Mouse (Mus musculus) layer of hippocampus, adult 9-10 months (tissue): ENCODE data around the gene Unc93b1.
"Not testable (repeated sequence)": the region's sequence is repeated elsewhere in the genome, so short reads cannot be mapped to it uniquely, and the experiment has no call there.

ENCODE experiments used
- DNase-seq: peaks from one replicate; pipeline ENCODE4 v3.0.0; 2022; ENCODE audit warnings: low spot score

Gene Unc93b1

DNA sequence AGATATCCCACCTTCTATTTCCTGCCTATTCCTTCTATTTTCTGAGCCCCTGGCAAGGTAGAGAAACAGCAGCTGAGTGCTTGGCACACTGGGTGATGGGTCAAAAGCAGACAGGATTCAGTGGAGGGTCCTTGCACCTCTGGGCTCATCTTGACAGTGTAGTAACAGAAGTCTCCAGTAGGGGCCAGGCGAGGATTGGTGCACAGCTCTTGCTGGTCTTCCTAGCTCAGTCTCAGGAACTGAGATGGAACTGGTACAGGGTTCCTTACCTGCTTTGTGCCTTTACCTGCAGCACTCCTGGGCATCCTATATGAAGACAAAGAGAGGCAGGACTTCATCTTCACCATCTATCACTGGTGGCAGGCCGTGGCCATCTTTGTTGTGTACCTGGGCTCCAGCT lies 11.7 kb downstream of the Unc93b1 start:
- DNase-seq: peak; percentile 53

DNA sequence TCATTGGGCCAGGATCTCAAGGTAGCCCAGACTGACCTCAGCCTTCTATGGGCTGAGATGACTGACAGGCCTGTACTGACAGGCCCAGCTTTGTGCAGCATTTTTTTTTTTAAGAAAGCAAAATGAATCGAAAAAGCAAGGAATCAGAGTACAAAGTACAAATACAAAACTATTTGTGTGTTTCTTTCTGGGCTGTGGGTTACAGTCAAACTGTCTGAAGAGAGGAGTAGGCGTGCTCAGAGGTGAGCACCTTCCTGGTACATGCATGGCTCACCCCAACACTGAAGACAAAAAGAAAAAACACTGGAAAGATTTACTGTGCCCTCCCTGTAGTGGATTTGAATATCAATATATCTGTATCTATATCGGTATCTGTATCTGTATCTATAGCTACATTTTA lies 12.8 kb downstream of the Unc93b1 start:
- no peak for DNase-seq

DNA sequence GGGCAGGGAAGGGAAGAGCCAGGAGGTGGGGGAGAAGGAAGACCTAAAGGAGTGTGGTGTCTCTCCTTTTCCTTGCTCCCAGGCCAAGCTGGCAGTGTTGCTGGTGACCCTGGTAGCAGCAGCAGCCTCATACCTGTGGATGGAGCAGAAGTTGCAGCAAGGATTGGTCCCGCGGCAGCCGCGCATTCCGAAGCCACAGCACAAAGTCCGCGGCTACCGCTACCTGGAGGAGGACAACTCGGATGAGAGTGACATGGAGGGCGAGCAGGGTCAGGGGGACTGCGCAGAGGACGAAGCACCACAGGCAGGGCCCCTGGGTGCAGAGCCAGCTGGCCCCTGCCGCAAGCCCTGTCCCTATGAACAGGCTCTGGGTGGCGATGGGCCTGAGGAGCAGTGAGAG lies 13.6 kb downstream of the Unc93b1 start:
- DNase-seq: no peak

DNA sequence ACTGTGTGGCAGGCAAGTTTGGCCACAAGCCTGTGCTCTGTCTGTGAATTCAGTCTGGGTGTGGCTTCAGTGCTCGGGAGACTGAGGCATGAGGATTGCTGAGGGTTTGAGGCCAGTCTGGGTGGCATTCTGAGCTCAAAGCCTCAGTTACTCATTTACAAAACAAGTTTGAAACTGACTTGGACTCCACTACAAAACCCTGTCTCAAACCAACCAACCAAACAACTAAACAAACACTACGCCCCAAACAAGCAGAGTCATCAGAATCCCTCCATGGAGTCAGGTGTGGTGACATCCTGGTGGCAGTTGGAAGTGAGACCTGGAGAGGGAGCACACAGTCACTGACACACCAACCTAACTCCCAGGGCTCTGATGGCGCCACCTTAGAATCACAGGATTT lies 15.3 kb downstream of the Unc93b1 start:
- DNase-seq: no peak

DNA sequence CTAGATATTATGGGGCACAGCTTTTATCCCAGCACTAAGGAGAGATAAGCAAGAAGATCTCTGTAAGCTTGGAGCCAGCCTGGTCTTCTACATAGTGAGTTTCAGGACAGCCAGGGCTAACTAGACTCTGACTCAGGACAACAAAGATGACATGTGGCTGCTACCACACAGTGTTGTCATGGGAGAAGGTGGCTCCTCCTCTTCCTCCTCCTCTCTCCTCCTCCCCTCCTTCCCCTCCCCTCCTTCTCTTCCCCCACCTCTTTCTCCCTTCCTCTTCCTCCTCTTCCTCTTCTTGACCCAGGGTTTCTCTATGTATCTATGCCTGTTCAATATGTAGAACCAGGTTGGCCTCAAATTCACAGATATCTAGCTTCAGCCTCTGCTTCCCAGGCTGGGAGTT lies 16.5 kb downstream of the Unc93b1 start:
- no peak for DNase-seq

DNA sequence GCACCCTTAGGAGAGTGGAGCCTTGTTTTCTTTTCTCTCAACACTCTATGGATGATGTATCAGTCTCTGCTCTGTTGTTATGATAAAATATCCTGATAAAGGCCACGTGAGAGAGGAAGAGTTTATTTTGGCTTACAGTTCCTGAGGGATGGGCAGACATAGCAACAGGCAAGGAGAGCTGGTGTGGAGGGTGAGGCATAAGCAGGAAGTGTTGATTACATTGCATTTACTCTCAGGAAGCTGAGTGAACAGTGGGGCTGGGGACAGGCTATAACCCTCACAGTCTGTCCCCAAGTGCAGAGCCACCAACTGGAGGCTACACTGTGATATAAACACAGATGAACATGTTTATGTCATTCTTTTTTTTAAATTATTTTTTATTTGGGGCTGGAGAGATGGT lies 17.1 kb downstream of the Unc93b1 start:
- no peak for DNase-seq

DNA sequence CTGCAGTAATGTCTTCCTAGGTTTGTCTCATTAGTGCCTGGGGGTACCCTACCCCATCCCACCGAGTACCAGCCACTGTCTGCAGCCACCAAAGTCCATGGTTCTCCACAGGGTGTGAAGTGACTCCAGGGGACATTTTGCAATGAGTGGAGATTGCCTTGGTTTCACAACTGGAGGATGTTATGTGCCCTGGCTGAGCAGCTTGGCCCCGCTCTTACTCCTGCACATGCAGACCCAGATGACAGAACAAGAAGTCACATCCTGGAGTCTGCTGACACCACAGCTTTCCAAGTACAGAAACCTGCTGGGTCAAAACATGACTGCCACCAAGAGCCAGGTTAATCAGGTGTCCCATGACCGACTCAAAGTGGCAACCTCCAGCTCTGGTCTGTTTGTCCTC lies 20.0 kb downstream of the Unc93b1 start:
- no peak for DNase-seq

DNA sequence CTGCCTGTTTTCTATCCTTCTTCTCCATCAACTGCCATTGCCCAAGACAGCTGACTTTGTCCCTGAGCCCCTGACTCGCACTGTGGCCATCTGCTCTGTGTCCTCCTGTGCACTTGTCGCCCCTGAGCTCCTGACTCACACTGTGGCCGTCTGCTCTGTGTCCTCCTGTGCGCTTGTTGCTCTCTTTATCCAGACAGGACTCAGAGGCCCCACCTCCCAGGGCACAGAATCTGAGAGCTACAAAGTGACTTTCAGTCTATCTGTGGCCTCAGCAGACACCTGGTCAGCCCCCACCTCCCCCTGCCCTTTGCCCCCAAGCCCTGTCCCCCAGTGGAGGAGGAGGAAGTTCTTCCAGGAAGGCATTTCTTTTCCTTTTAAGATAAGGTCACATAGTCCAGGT lies 20.8 kb downstream of the Unc93b1 start:
- DNase-seq: no peak

DNA sequence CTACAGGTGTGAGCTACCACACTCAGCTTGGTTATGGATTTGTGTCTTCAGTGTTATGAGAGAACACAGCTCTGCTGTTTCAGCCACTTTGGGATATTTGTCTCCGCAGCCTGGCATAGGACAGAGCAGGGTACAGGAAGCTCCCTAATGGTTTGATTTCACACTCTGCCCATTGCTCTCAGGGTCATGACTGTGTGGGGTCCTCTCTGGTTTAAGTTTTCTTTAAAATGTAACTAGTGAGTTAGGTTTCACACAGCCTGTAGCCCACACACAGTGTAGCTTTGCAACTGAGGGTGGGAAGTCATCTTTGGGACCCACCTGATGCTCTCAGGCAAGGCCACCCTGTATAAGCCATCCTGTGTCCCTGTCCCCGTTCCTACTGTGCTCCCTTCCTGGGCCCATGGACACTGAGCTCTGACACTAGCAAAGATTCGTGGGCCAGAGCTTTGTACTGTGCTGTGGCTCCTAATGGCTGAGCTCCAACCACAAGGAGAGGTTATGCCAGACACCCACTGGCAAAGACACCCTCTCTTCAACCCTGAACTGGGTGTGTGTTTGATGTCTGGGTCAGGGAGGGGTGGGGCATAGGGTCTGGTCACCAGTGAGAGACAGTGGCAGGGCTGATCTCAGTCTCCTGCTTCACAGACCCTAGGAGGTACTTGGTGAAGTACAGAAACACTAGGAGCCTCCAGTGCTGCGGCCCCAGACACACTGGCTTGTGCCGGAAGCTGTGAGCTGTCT lies 22.5 kb downstream of the Unc93b1 start:
- DNase-seq: not testable (repeated sequence)

DNA sequence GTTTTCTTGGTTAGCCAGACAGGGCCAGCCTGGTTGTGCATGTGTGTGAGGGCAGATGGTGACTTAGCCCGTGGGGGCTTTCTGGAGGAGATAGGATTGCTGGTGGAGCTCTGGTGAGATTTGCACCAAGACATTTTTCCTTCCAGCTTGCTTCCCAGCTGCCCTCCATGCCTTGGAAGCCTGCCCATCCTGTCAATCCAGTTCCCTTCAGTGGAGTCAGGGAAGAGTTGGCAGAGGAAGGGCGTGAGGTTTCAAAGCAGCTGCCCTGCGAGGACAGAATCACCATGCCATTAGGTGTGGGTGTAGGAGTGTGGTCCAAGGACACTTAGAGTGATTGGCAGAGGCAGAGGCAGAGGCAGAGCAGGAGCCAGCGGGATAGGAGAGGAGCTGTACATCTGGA lies 23.5 kb downstream of the Unc93b1 start, which contains the start of gene Aldh3b3:
TSS of gene Aldh3b3 (plus strand) at position 176 of the 400 bp plus-strand sequence.
- DNase-seq: no peak

DNA sequence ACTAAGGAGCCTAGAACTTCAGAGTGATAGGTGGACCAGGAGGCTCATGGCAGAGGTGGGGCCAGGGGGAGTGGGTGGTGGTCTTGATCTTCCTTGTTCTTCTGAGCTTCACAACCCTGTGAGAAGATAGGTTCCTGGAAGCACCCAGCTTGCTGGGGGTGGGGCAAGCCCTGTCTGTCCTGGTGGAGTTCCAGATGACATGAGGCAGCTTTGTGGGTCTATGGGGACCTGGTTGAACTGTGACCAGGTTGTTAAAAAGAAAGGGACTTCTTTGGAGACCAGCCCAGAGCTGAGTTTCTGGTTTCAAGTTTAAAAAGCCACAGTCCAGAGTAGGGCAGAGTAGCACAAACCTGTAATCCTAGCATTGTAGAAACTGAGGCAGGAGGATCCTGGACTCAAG lies 24.0 kb downstream of the Unc93b1 start:
- DNase-seq: no peak

DNA sequence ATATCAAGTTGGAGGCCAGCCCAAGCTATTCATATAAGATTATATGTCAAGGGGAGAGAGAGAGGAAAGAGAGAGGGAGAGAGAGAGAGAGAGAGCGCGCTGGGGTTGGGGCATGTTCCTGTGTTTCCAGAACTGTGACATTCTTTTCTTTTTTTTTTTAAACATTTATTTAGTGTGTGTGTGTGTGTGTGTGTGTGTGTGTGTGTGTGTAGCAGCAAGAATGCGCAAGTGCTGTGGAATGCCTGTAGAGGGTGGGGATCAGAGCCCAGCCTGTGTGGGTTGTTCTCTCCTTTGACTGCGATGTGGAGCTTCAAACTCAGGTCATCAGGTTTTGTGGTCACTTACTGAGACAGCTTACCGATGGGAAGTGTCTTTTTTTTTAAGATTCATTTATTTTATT lies 25.2 kb downstream of the Unc93b1 start:
- no peak for DNase-seq

DNA sequence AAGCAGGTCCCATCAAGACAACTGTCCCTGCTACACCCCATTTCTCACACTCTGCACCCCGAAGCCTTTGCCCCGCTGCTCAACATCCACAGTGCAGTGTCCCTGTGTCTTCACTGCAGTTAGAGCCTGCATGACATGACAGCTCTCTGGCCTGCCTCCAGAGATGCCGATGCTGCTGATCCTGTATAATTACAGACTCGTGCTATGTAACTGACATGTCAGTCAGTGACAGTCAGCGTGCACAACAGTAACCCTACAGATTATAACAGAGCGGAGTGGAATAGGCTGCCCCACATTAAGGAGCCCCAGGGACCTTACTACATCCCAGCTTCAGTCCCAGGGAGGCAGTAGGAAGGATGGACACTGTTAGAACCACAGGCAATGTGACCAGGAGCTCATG lies 26.8 kb downstream of the Unc93b1 start:
- DNase-seq: not testable (repeated sequence)

DNA sequence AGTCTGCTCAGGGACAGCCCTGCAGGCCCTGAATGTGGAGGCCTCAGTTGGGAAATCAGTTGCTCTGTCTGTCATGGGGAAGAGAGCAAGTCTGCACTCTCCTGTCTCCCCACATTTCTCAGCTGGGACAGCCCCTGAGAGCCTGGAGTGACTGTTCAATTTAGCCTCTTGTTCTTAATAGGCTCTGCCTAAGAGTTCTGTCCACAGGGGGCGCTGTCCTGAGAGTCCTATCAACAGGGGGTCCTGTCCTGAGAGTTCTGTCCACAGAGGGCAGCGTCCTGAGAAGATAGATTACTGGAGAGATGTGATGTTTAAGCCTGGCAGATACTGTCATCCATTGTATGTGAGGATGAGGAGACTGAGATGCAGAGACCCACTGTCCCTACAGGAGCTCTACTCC lies 27.5 kb downstream of the Unc93b1 start:
- DNase-seq: no peak

DNA sequence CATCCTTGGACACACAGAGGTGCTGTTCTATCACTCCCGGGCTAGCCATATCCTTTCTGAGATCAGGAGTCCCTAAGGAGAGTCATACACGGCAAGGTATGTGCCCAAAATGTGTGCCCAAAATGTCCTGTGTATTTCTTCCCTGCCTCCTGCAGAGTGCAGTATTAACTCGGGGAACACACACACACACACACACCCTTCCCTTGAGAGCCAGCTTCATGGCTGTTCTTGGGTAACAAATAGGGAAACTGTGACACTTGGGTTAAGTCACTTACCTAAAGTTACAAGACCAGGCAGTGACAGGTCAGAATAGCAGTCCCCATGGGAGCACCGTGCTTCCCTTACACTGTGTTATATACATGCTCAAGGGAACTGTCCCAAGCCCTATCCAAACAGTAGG lies 29.0 kb downstream of the Unc93b1 start:
- no peak for DNase-seq

DNA sequence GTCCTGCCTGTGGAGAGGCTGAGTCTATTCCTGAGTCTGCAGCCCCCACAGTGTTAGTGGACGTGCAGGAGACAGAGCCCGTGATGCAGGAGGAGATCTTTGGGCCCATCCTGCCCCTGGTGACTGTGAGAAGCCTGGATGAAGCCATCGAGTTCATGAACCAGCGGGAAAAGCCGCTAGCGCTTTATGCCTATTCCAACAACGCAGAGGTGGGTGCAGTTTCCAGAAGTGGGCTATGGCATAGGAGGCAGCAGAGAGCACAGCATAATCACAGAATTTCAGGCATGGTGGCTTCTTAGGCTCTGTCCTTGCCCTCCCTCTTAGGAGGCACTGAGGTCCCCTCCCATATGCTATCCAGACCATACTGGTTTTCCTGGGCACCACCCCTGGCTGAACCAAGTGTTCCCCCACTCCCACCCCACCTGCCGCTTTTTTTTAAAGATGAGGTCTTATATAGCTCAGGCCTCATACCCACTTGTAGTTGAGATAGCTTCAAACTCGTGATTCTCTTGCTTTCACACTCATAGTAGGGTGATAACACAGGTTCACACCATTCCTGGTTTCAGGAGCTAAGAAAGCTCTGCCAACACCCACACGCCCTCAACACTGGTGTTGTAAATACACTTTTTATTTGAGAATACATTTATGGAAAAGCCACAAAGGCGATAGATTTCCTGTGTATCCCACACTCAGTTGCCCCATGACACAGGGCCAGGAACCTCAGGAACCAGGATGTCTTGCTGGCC lies 31.5 kb downstream of the Unc93b1 start:
- DNase-seq: no peak

DNA sequence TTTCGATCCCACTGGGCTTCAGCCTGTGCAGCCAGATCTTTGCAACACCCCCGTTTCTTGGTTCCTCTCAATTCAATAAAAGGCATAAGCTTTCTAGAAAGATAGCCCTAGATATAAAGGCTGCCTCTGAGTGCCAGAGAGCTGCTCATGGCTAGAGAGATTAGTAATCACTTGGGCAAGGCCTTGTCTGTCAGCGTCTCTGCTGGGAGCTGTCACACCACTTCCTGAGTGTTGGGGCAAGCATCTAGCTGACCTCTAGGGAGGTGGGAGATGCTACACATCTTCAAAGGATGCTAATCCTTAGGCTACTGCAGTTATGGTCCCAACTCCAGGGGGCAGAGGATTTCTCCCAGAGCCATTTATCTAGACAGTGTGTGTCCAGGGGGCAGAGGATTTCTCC lies 32.3 kb downstream of the Unc93b1 start:
- DNase-seq: no peak

DNA sequence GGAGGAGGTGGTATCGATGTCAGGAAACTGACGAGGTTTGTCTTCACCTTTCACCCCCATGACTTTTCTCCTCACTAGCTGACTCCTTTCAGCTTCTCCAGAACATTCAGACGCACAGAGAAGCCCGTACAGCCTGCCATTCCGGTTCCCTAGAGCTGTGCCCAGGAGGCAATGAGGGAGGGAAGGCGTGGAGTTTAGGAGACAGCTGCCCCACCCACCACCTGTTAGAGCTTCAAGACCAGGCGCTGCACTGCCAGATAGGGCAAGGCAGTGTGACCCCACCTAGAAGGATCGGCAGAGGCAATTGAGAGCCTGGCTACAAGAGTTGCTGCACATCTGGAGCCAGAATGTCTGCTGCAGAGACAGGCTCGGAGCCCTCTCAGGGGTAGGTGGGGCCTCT lies 37.2 kb downstream of the Unc93b1 start, which contains the start of gene Aldh3b2:
TSS of gene Aldh3b2 (plus strand) at position 100 of the 400 bp plus-strand sequence.
- no peak for DNase-seq

DNA sequence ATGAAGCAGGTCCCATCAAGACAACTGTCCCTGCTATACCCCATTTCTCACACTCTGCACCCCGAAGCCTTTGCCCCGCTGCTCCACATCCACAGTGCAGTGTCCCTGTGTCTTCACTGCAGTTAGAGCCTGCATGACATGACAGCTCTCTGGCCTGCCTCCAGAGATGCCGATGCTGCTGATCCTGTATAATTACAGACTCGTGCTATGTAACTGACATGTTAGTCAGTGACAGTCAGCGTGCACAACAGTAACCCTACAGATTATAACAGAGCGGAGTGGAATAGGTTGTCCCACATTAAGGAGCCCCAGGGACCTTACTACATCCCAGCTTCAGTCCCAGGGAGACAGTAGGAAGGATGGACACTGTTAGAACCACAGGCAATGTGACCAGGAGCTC lies 39.6 kb downstream of the Unc93b1 start:
- not testable (repeated sequence) for DNase-seq

DNA sequence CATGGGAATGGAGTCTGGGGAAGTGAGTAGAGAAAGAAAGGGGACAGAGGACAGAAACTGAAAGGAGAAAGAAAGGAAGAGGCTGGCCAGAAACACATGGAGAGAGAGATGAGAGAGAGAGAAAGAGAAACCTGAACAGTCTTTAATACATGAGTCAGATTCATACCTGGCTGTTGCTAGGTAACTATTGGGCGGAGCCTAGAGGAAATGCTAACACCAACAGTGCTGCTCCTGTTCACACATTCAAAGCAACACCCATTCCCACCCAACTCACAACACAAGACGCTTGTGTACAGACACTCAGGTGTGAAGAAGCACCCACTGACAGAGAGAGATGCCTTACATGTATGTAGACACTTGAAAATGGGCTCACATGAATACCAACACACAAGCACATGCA lies 40.9 kb downstream of the Unc93b1 start:
- no peak for DNase-seq

DNA sequence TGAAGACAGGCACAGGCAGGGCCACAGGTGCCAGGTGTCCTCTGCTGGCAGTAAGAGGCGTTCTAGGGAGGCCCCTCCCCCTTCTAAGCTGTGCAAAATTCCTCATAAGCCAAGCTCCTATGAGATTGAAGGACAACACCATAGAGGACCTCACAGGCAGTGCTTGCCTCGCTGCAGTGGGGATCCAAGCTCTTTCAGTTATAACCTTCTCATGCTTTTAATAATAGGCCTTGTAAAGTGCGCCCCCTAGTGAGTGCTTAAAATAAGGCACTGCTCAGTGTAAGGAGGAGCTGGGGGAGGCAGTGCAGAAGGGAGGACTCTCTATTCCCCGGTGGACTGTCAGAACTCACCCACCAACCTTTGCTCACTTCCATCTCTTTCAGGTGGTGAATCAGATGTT lies 45.3 kb downstream of the Unc93b1 start:
- peak; percentile 85 for DNase-seq

DNA sequence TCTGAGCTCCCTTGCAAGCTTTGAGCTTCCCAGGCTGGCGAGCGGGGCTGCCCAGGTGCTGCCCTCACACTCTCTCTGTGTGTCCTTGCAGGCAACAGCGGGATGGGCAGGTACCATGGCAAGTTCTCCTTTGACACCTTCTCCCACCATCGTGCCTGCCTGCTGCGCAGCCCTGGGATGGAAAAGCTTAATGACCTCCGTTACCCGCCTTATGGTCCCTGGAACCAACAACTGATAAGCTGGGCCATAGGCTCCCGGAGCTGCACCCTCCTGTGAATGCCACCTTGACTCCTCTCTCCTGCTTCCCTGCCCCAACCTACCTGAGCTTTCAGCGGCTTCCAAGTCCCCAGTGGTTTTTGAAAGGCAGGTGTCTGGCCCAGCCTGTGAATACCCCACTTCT lies 45.9 kb downstream of the Unc93b1 start:
- no peak for DNase-seq

DNA sequence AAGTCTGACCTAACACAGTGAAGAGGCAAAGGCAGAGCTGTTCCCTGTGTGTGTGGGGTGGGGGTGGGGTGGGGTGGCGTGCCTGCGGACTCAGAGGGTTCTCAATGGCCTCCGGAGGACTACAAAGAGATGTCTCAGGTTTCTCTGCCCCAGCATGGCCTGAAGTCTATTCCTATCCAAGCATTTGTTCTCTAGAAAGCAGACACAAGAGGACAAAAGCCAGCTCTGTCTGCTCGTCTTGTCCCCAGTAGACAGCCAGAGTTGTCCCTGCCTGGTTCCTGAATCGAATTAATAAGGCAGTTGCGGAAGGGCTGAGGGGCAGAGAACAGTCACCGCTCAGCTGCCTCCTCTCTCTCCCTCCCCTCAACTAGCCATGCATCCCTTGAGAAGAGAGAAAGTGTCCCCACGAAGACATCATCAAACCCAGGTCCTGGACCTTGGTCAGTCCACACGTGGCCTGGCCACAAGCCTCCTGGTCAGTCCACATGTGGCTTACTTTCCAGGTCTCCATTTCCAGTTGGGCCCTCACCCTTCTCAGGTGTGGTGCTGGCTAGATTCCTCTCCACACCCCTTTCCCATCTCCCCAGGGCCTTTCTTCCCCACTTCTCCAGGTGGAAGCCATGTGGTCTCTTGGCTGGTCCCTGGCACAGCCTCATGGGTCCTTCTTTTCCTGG lies 48.7 kb downstream of the Unc93b1 start:
- no peak for DNase-seq
